Mouse (Mus musculus): ENCODE results near the gene Grk6. TPM values are rescaled to one million over a fixed set of nuclear protein-coding genes. Genes with fewer than 3 reads are reported as not detected.

Grk6 gene
- total RNA-seq, 2 experiments from 2014 or later = 70.6 to 73.0 TPM

GRCm38 (mm10) chr13:55502405-55502804 is 57.5 kb downstream of the Grk6 start:
- DNase-seq (ENCODE audit: extremely low spot score in 1 of 2, low spot score in 2 of 2) = no peak
- intact Hi-C loops (cut with DNase I) = no loop called here

- no peak for DNase-seq (ENCODE audit: extremely low spot score in 1 of 2, low spot score in 2 of 2)
- intact Hi-C loops (cut with DNase I) = no loop called here
These were observed 59.5 kb downstream of the Grk6 start for GRCm38 (mm10) chr13:55504390-55504789.

GRCm38 (mm10) chr13:55505810-55506209 is 60.9 kb downstream of the Grk6 start:
- intact Hi-C loops (cut with DNase I) = no loop called here
- DNase-seq (ENCODE audit: extremely low spot score in 1 of 2, low spot score in 2 of 2) = no peak

GRCm38 (mm10) chr13:55506697-55507096 is 61.8 kb downstream of the Grk6 start:
- intact Hi-C loops (cut with DNase I) = no loop called here
- DNase-seq (ENCODE audit: extremely low spot score in 1 of 2, low spot score in 2 of 2) = no peak

GRCm38 (mm10) chr13:55507877-55508276 is 63.0 kb downstream of the Grk6 start:
- DNase-seq (ENCODE audit: extremely low spot score in 1 of 2, low spot score in 2 of 2) = no peak
- intact Hi-C loops (cut with DNase I) = no loop called here

- no peak for DNase-seq (ENCODE audit: extremely low spot score in 1 of 2, low spot score in 2 of 2)
- intact Hi-C loops (cut with DNase I) = no loop called here
These were observed 63.7 kb downstream of the Grk6 start for GRCm38 (mm10) chr13:55508531-55508930.

- no peak for DNase-seq (ENCODE audit: extremely low spot score in 1 of 2, low spot score in 2 of 2)
- intact Hi-C loops (cut with DNase I) = loop anchor here (5.0 kb wide), 1 partner anchor 88 kb away; no protein-coding TSS in a partner anchor
These were observed 65.4 kb downstream of the Grk6 start for GRCm38 (mm10) chr13:55510332-55510667.

Small RNA genes within 50 kb of the gene (microRNA-seq; reads per million reads assigned to microRNA genes)
- gene Mir6943 = 5.5 reads per million, percentile 19 among the genes with 10 or more reads in this experiment
- gene Mir6944 = 117 reads per million, percentile 58 among the genes with 10 or more reads in this experiment
- 11.8 reads per million, percentile 33 among the genes with 10 or more reads in this experiment for gene Mir6945

Other genes with a start within 250 kb of the Grk6 start
- 100 to 1,000 TPM; 141 to 149 TPM for gene Nsd1, start 235.3 kb upstream of the Grk6 start, total RNA-seq (2021)
- gene Prelid1, start 124.6 kb upstream of the Grk6 start, total RNA-seq (2021) = 100 to 1,000 TPM; 180 TPM
- 10 to 100 TPM; 63.2 to 65.7 TPM for gene Rab24, start 123.1 kb upstream of the Grk6 start, total RNA-seq (2021)
- 1 to 10 TPM; 2.2 to 2.4 TPM for gene Mxd3, start 115.2 kb upstream of the Grk6 start, total RNA-seq (2021)
- 10 to 100 TPM; 38.3 to 42.6 TPM for gene Lman2, start 82.3 kb upstream of the Grk6 start, total RNA-seq (2021)
- gene Rgs14, start 75.3 kb upstream of the Grk6 start, total RNA-seq (2021) = 10 to 100 TPM; 19.3 to 20.6 TPM
- not detected for gene Slc34a1, start 46.9 kb upstream of the Grk6 start, total RNA-seq (2021)
- under 1 TPM; 0.71 to 0.73 TPM for gene Pfn3, start 29.8 kb upstream of the Grk6 start, total RNA-seq (2021)
- under 1 TPM; 0.58 to 0.87 TPM for gene F12, start 18.3 kb upstream of the Grk6 start, total RNA-seq (2021)
- gene Prr7, start 19.2 kb downstream of the Grk6 start, total RNA-seq (2021) = 100 to 1,000 TPM in 1 of 2 experiments, 10 to 100 TPM in 1; 91.9 to 103 TPM
- gene Dbn1, start 43.0 kb downstream of the Grk6 start, total RNA-seq (2021) = 100 to 1,000 TPM; 350 to 366 TPM
- gene Pdlim7, start 68.6 kb downstream of the Grk6 start, total RNA-seq (2021) = 10 to 100 TPM; 60.1 to 61.4 TPM
- 1 to 10 TPM; 4.3 to 4.5 TPM for gene Dok3, start 84.2 kb downstream of the Grk6 start, total RNA-seq (2021)
- gene Ddx41, start 91.6 kb downstream of the Grk6 start, total RNA-seq (2021) = 10 to 100 TPM; 42.0 to 43.4 TPM
- 10 to 100 TPM; 65.8 to 67.6 TPM for gene Fam193b, start 126.0 kb downstream of the Grk6 start, total RNA-seq (2021)
- 100 to 1,000 TPM; 118 to 120 TPM for gene Tmed9, start 128.7 kb downstream of the Grk6 start, total RNA-seq (2021)
- 10 to 100 TPM; 24.9 to 25.5 TPM for gene B4galt7, start 154.8 kb downstream of the Grk6 start, total RNA-seq (2021)
- 10 to 100 TPM; 53.7 to 55.3 TPM for gene Caml, start 177.9 kb downstream of the Grk6 start, total RNA-seq (2021)
- gene Ddx46, start 190.0 kb downstream of the Grk6 start, total RNA-seq (2021) = 10 to 100 TPM; 44.2 to 45.2 TPM
- 10 to 100 TPM; 90.4 to 92.0 TPM for gene B230219D22Rik, start 248.1 kb downstream of the Grk6 start, total RNA-seq (2021)

Measured in left cerebral cortex, postnatal 10 days (tissue).